Mouse (Mus musculus): ENCODE measurements around the gene Hbb-bt. TPM values are rescaled to one million over a fixed set of nuclear protein-coding genes. Genes with fewer than 3 reads are reported as not detected.
"Not testable (repeated sequence)": the region's sequence is repeated elsewhere in the genome, so short reads cannot be mapped to it uniquely, and the experiment has no call there.

Hbb-bt gene
- polyA plus RNA-seq, 1 experiment from 2014 or later, result 1,299 TPM

- not testable (repeated sequence) for ATAC-seq; H3K27ac ChIP-seq (ENCODE audit: low read depth, low read length); H3K9ac ChIP-seq (ENCODE audit: low read depth, low read length); H3K4me1 ChIP-seq (ENCODE audit: control insufficient read depth, insufficient read depth, low read depth, low read length); H3K4me2 ChIP-seq (ENCODE audit: low read length); H3K4me3 ChIP-seq (ENCODE audit: low read length); H3K36me3 ChIP-seq (ENCODE audit: control insufficient read depth, insufficient read depth, low read length); H3K27me3 ChIP-seq (replicated peaks; ENCODE audit: control insufficient read depth, insufficient read depth, low read length); H3K9me3 ChIP-seq (ENCODE audit: control insufficient read depth, low read length)
- WGBS, result 86% methylated on average over 3 of the region's 4 CpGs
Measured at GRCm38 (mm10) chr7:103777652-103778051, 36.1 kb downstream of the Hbb-bt start.

- Histone ChIP-seq H3K27ac (ENCODE audit: low read depth, low read length) (no peak within 1 kb of the TSS), H3K4me2 (ENCODE audit: low read length) (no peak within 1 kb of the TSS), H3K27me3 (replicated peaks; ENCODE audit: control insufficient read depth, insufficient read depth, low read length) (no peaks in the 10 kb centered on the region), H3K9ac (ENCODE audit: low read depth, low read length) (no peak within 1 kb of the TSS), H3K4me1 (ENCODE audit: control insufficient read depth, insufficient read depth, low read depth, low read length) (no peaks in the 10 kb centered on the region), H3K9me3 (ENCODE audit: control insufficient read depth, low read length) (no peaks in the 10 kb centered on the region), H3K36me3 (ENCODE audit: control insufficient read depth, insufficient read depth, low read length) (no peaks in the 10 kb centered on the region), H3K4me3 (ENCODE audit: low read length) (no peak within 1 kb of the TSS)
- ATAC-seq, result no peak
- WGBS, result 84% methylated on average over 2 of the region's 2 CpGs
Measured at GRCm38 (mm10) chr7:103771494-103771893, 42.3 kb downstream of the Hbb-bt start, which contains the start of gene Olfr69. TSS of gene Olfr69 (minus strand) at chr7:103771594.

GRCm38 (mm10) chr7:103767687-103768086, 46.1 kb downstream of the Hbb-bt start:
- H3K27ac ChIP-seq (ENCODE audit: low read depth, low read length); ATAC-seq; H3K36me3 ChIP-seq (ENCODE audit: control insufficient read depth, insufficient read depth, low read length); H3K4me2 ChIP-seq (ENCODE audit: low read length); H3K27me3 ChIP-seq (replicated peaks; ENCODE audit: control insufficient read depth, insufficient read depth, low read length); H3K4me3 ChIP-seq (ENCODE audit: low read length); H3K9ac ChIP-seq (ENCODE audit: low read depth, low read length); H3K9me3 ChIP-seq (ENCODE audit: control insufficient read depth, low read length); H3K4me1 ChIP-seq (ENCODE audit: control insufficient read depth, insufficient read depth, low read depth, low read length): not testable (repeated sequence)
- 87% methylated on average over 4 of the region's 6 CpGs for WGBS

Other genes with a start within 250 kb of the Hbb-bt start
- gene Olfr616, start 244.9 kb downstream of the Hbb-bt start, polyA plus RNA-seq (2015; fragmentation: Nextera tagmentation; extraction: Ambion mirVana), result not detected in 2 replicates
- not detected in 2 replicates for gene Olfr617, start 240.9 kb downstream of the Hbb-bt start, polyA plus RNA-seq (2015; fragmentation: Nextera tagmentation; extraction: Ambion mirVana)
- 0.16 TPM in 1 of 2 replicates, not detected in the other for gene Olfr618, start 223.9 kb downstream of the Hbb-bt start, polyA plus RNA-seq (2015; fragmentation: Nextera tagmentation; extraction: Ambion mirVana)
- gene Olfr619, start 213.4 kb downstream of the Hbb-bt start, polyA plus RNA-seq (2015; fragmentation: Nextera tagmentation; extraction: Ambion mirVana), result not detected in 2 replicates
- not detected in 2 replicates for gene Olfr620, start 201.5 kb downstream of the Hbb-bt start, polyA plus RNA-seq (2015; fragmentation: Nextera tagmentation; extraction: Ambion mirVana)
- gene Olfr622, start 171.3 kb downstream of the Hbb-bt start, polyA plus RNA-seq (2015; fragmentation: Nextera tagmentation; extraction: Ambion mirVana), result not detected in 2 replicates
- gene Olfr623, start 150.3 kb downstream of the Hbb-bt start, polyA plus RNA-seq (2015; fragmentation: Nextera tagmentation; extraction: Ambion mirVana), result not detected in 2 replicates
- gene Olfr624, start 142.8 kb downstream of the Hbb-bt start, polyA plus RNA-seq (2015; fragmentation: Nextera tagmentation; extraction: Ambion mirVana), result not detected in 2 replicates
- gene Olfr625-ps1, start 131.3 kb downstream of the Hbb-bt start, polyA plus RNA-seq (2015; fragmentation: Nextera tagmentation; extraction: Ambion mirVana), result not detected in 2 replicates
- not detected in 2 replicates for gene Olfr243, start 99.3 kb downstream of the Hbb-bt start, polyA plus RNA-seq (2015; fragmentation: Nextera tagmentation; extraction: Ambion mirVana)
- gene Olfr628, start 83.6 kb downstream of the Hbb-bt start, polyA plus RNA-seq (2015; fragmentation: Nextera tagmentation; extraction: Ambion mirVana), result not detected in 2 replicates
- not detected in 2 replicates for gene Olfr629, start 69.1 kb downstream of the Hbb-bt start, polyA plus RNA-seq (2015; fragmentation: Nextera tagmentation; extraction: Ambion mirVana)
- not detected in 2 replicates for gene Olfr630, start 56.7 kb downstream of the Hbb-bt start, polyA plus RNA-seq (2015; fragmentation: Nextera tagmentation; extraction: Ambion mirVana)
- gene Olfr69, start 42.4 kb downstream of the Hbb-bt start, polyA plus RNA-seq (2015; fragmentation: Nextera tagmentation; extraction: Ambion mirVana), result not detected in 2 replicates
- not detected in 2 replicates for gene Olfr68, start 34.3 kb downstream of the Hbb-bt start, polyA plus RNA-seq (2015; fragmentation: Nextera tagmentation; extraction: Ambion mirVana)
- gene Olfr67, start 22.2 kb downstream of the Hbb-bt start, polyA plus RNA-seq (2015; fragmentation: Nextera tagmentation; extraction: Ambion mirVana), result not detected in 2 replicates
- gene Hbb-bs, start 14.1 kb upstream of the Hbb-bt start, polyA plus RNA-seq (2015; fragmentation: Nextera tagmentation; extraction: Ambion mirVana), result 4,904 and 5,594 TPM in 2 replicates
- gene Hbb-bh2, start 26.5 kb upstream of the Hbb-bt start, polyA plus RNA-seq (2015; fragmentation: Nextera tagmentation; extraction: Ambion mirVana), result not detected in 2 replicates
- gene Hbb-bh1, start 29.2 kb upstream of the Hbb-bt start, polyA plus RNA-seq (2015; fragmentation: Nextera tagmentation; extraction: Ambion mirVana), result 0.37 TPM in 1 of 2 replicates, not detected in the other
- 13.4 and 35.4 TPM in 2 replicates for gene Hbb-y, start 39.2 kb upstream of the Hbb-bt start, polyA plus RNA-seq (2015; fragmentation: Nextera tagmentation; extraction: Ambion mirVana)
- not detected in 2 replicates for gene Olfr66, start 72.3 kb upstream of the Hbb-bt start, polyA plus RNA-seq (2015; fragmentation: Nextera tagmentation; extraction: Ambion mirVana)
- gene Olfr64, start 80.5 kb upstream of the Hbb-bt start, polyA plus RNA-seq (2015; fragmentation: Nextera tagmentation; extraction: Ambion mirVana), result not detected in 2 replicates
- not detected in 2 replicates for gene Olfr65, start 89.5 kb upstream of the Hbb-bt start, polyA plus RNA-seq (2015; fragmentation: Nextera tagmentation; extraction: Ambion mirVana)
- gene Olfr631, start 114.8 kb upstream of the Hbb-bt start, polyA plus RNA-seq (2015; fragmentation: Nextera tagmentation; extraction: Ambion mirVana), result not detected in 2 replicates
- gene Olfr632, start 120.4 kb upstream of the Hbb-bt start, polyA plus RNA-seq (2015; fragmentation: Nextera tagmentation; extraction: Ambion mirVana), result not detected in 2 replicates
- gene Olfr633, start 130.4 kb upstream of the Hbb-bt start, polyA plus RNA-seq (2015; fragmentation: Nextera tagmentation; extraction: Ambion mirVana), result not detected in 2 replicates
- gene Olfr635, start 157.2 kb upstream of the Hbb-bt start, polyA plus RNA-seq (2015; fragmentation: Nextera tagmentation; extraction: Ambion mirVana), result not detected in 2 replicates
- gene Olfr638, start 184.8 kb upstream of the Hbb-bt start, polyA plus RNA-seq (2015; fragmentation: Nextera tagmentation; extraction: Ambion mirVana), result not detected in 2 replicates
- 0.03 TPM in 1 of 2 replicates, not detected in the other for gene Olfr639, start 203.3 kb upstream of the Hbb-bt start, polyA plus RNA-seq (2015; fragmentation: Nextera tagmentation; extraction: Ambion mirVana)
- gene Olfr640, start 211.6 kb upstream of the Hbb-bt start, polyA plus RNA-seq (2015; fragmentation: Nextera tagmentation; extraction: Ambion mirVana), result not detected in 2 replicates
- gene Olfr641, start 221.4 kb upstream of the Hbb-bt start, polyA plus RNA-seq (2015; fragmentation: Nextera tagmentation; extraction: Ambion mirVana), result not detected in 2 replicates
- not detected in 2 replicates for gene Olfr642, start 238.7 kb upstream of the Hbb-bt start, polyA plus RNA-seq (2015; fragmentation: Nextera tagmentation; extraction: Ambion mirVana)
- gene 4930516K23Rik, start 247.4 kb upstream of the Hbb-bt start, polyA plus RNA-seq (2015; fragmentation: Nextera tagmentation; extraction: Ambion mirVana), result not detected in 2 replicates